Mouse (Mus musculus) heart, postnatal 14 days (tissue): ENCODE data around the gene Osbpl5. TPM values are rescaled to one million over a fixed set of nuclear protein-coding genes. Genes with fewer than 3 reads are reported as not detected.
A peak's percentile ranks its signal among the peaks of the same experiment; 100 is the strongest.
"Not testable (repeated sequence)": the region's sequence is repeated elsewhere in the genome, so short reads cannot be mapped to it uniquely, and the experiment has no call there.

ENCODE experiments used
- DNase-seq, 2 experiments: peaks; one replicate each; pipeline ENCODE4 v3.0.0; 2021 to 2022
- intact Hi-C: fragments of 180-260 bp; cut with DNase I; formaldehyde crosslinking; loops from one replicate; pipeline ENCODE4 v1.15.1; 2025
- microRNA-seq, 2 experiments: library from miRNA; unstranded; fragments of <30 nt; microRNA quantifications; one replicate each; pipeline ENCODE4 v1.2.0; 2021 to 2022
- total RNA-seq, 2 experiments: library from RNA; stranded (reverse); gene quantifications; 2 replicates each; pipeline ENCODE4 v1.2.3; 2021

Gene Osbpl5
- total RNA-seq, 2 experiments from 2014 or later, result 18.5 to 21.9 TPM

- intact Hi-C loops, result no loop called here
- no peak for DNase-seq
These were observed 96.0 kb downstream of the Osbpl5 start for GRCm38 (mm10) chr7:143660797-143661196.

DNA sequence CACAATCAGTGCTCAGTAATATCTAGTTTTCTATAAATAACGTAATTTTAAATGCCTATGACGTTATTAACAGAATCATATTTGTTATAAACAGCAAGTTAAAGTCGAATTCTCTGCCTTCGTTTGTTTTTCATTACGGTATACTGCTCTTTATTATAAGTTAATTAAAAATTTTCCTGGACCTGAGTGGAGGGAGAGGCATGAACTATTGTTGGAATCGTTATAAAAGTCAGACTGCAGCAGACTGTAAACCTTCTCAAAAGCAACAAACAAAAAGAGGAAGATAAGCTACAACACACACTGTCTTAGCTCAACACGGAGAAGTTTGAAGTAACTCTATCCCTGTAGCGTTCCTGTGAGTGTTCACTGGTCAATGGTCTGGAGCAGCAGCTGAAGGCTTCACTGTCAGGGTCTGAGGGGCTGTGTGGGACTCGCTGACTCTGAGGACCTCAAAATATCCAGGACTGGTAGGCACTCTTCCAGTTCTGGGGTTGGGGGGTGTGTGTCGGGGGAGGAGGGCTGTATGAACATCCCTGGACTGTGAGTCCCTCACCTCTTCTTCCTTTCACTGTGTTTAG is 106.9 kb downstream of the Osbpl5 start:
- intact Hi-C loops, result loop anchor here (1.0 kb wide), 1 partner anchor 35 kb away; the partner anchor contains the start of gene Tnfrsf23
- not testable (repeated sequence) for DNase-seq

- intact Hi-C loops, result loop anchor here (1.0 kb wide), 1 partner anchor 36 kb away; the partner anchor contains the start of gene Tnfrsf23
- DNase-seq, result peak; percentile 77 to 80
These were observed 107.6 kb downstream of the Osbpl5 start, which contains the start of gene Tnfrsf22 for GRCm38 (mm10) chr7:143649034-143649768. Gene Tnfrsf22 (minus strand): TSS chr7:143649661.

DNA sequence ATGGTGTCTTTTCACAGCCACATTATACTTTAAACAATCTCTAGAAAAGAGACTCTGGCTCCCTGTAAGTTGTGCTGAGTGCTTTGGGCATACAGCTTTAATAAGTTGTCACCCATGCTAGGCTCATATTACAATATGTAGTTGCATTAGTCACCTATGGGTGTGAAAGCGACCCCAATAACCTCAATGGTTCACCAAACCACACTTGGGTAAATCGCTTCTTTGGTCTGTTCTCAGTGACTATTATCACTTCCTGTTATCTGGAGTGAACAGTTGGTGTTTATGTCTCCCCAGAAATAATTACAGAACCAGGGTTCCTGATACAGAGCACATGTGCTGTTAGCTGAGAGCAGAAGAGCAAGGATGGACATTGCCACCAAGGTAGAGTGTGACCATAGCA is 112.8 kb downstream of the Osbpl5 start:
- intact Hi-C loops, result loop anchor here (2.0 kb wide), 1 partner anchor 37 kb away; no protein-coding TSS in a partner anchor
- not testable (repeated sequence) for DNase-seq

Small RNA genes lying within 50 kb of the gene (microRNA-seq; reads per million reads assigned to microRNA genes)
- 0 reads per million in 2 experiments for gene Gm22064

Other genes starting within 250 kb of the Osbpl5 start
- gene Nap1l4, start 207.9 kb downstream of the Osbpl5 start, total RNA-seq, result 100 to 1,000 TPM; 168 to 178 TPM
- 10 to 100 TPM; 20.0 to 21.2 TPM for gene Cars, start 156.9 kb downstream of the Osbpl5 start, total RNA-seq
- gene Tnfrsf26, start 128.3 kb downstream of the Osbpl5 start, total RNA-seq, result under 1 TPM; 0.71 to 0.76 TPM
- 1 to 10 TPM; 2.5 to 2.9 TPM for gene Tnfrsf22, start 107.3 kb downstream of the Osbpl5 start, total RNA-seq
- gene Tnfrsf23, start 71.1 kb downstream of the Osbpl5 start, total RNA-seq, result 1 to 10 TPM; 1.4 to 1.5 TPM
- gene Mrgprg, start 10.0 kb upstream of the Osbpl5 start, total RNA-seq, result not detected
- gene Mrgpre, start 27.5 kb upstream of the Osbpl5 start, total RNA-seq, result 1 to 10 TPM; 1.5 to 1.8 TPM
- 1 to 10 TPM; 5.8 to 6.4 TPM for gene Nadsyn1, start 65.9 kb upstream of the Osbpl5 start, total RNA-seq
- 1 to 10 TPM; 6.1 to 7.4 TPM for gene Dhcr7, start 66.2 kb upstream of the Osbpl5 start, total RNA-seq
- gene Gm498, start 109.9 kb upstream of the Osbpl5 start, total RNA-seq, result not detected
- gene Shank2, start 244.9 kb upstream of the Osbpl5 start, total RNA-seq, result under 1 TPM; 0.44 to 0.65 TPM